Comparison of ENCODE assay signal across 19 mouse cellular contexts in the genomic region with DNA sequence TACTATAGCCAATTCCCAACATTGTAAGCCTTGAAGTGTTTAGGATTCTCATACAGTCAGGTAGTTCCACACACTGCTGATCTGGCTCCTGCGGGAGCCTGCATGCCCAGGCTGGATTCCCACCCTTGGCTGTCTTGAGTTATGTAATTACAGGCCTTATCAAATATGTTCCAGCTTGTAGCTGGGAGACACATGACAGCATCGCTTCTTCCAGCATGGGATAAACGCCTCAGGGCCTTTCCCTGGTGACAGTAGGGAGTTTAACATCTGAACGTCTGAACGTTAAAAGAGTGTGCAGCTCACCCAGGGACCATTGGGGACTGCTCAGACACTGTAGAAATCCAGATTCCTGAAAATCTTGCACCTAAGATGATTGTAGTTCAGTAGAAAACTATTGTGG. TPM values are rescaled to one million over a fixed set of nuclear protein-coding genes. Genes with fewer than 3 reads are reported as not detected.
A peak's percentile ranks its signal among the peaks of the same experiment; 100 is the strongest.
DNase-seq lines count a peak whose midpoint lies in the region; ATAC-seq and TF ChIP-seq lines count a peak whose summit lies in the region.
"Had no signal": no experiment of that assay in that cellular context is flagged by ENCODE, and none has a peak within 500 bp of the region (broad histone marks: within the 10 kb centered on the region; RNA-seq: fewer than 3 reads in every experiment).

No protein-coding gene starts in this region.

- H3K9ac ChIP-seq in liver, embryonic 15.5 days: no peak overlapping the region
- H3K9ac ChIP-seq in liver, embryonic 11.5 days (ENCODE audit: low read depth, low read length): no peak overlapping the region
- no peak overlapping the region for H3K9ac ChIP-seq in lung, postnatal 0 days (replicated peaks; ENCODE audit: low read depth)
- no peak overlapping the region for H3K9ac ChIP-seq in forebrain, embryonic 13.5 days
- H3K9ac ChIP-seq: embryonic facial prominence, embryonic 13.5 days; forebrain, embryonic 12.5 days; limb, embryonic 12.5 days; lung, embryonic 14.5 days; midbrain, embryonic 13.5 days had no signal

- ATAC-seq in liver, embryonic 15.5 days (ENCODE audit: insufficient read depth): no peak
- no peak for ATAC-seq in liver, embryonic 11.5 days (replicated peaks; ENCODE audit: low FRiP score)
- no peak for ATAC-seq in lung, postnatal 0 days
- no peak for ATAC-seq in forebrain, embryonic 13.5 days
- ATAC-seq: activated CD4-positive, CD25-positive, alpha-beta regulatory T cell, adult 4 months; midbrain, embryonic 13.5 days had no signal

- H3K4me2 ChIP-seq in liver, embryonic 15.5 days: no peak overlapping the region
- no peak overlapping the region for H3K4me2 ChIP-seq in liver, embryonic 11.5 days
- no peak overlapping the region for H3K4me2 ChIP-seq in lung, postnatal 0 days (replicated peaks; ENCODE audit: low read depth, low read length)
- no peak overlapping the region for H3K4me2 ChIP-seq in forebrain, embryonic 13.5 days
- H3K4me2 ChIP-seq: embryonic facial prominence, embryonic 13.5 days; forebrain, embryonic 12.5 days; limb, embryonic 12.5 days; lung, embryonic 14.5 days; midbrain, embryonic 13.5 days had no signal

- no peaks in the 10 kb centered on the region for H3K27me3 ChIP-seq in liver, embryonic 15.5 days
- no peaks in the 10 kb centered on the region for H3K27me3 ChIP-seq in liver, embryonic 11.5 days (replicated peaks; ENCODE audit: control insufficient read depth, insufficient read depth, low read length)
- no peaks in the 10 kb centered on the region for H3K27me3 ChIP-seq in lung, postnatal 0 days (replicated peaks; ENCODE audit: insufficient read depth, low read length)
- no peaks in the 10 kb centered on the region for H3K27me3 ChIP-seq in forebrain, embryonic 13.5 days
- H3K27me3 ChIP-seq: embryonic facial prominence, embryonic 13.5 days; forebrain, embryonic 12.5 days; limb, embryonic 12.5 days; midbrain, embryonic 13.5 days had no signal

- TF ChIP-seq EP300 in lung, postnatal 0 days (IDR thresholded peaks at IDR 0.05): no peak

- no peak for DNase-seq in gastrocnemius, adult 2 months
- DNase-seq in gastrocnemius, postnatal 25 days: no peak
- DNase-seq in liver, embryonic 11.5 days (ENCODE audit: low spot score): no peak
- DNase-seq in gonadal fat pad, adult 2 months (ENCODE audit: low read depth): peak; percentile 37
- DNase-seq in heart, postnatal 14 days: peak; percentile 11 to 23
- no peak for DNase-seq in lung, postnatal 0 days (ENCODE audit: low spot score)
- DNase-seq: cerebellum, postnatal 36 days; gastrocnemius, postnatal 10 days; kidney, adult 8-10 months; lung, embryonic 14.5 days; right cerebral cortex, postnatal 14 days; thymus, adult 2 months had no signal

- intact Hi-C loops in gastrocnemius, adult 2 months (cut with DNase I): no loop called here
- intact Hi-C loops in heart, postnatal 14 days (cut with DNase I): no loop called here

- H3K27ac ChIP-seq in gastrocnemius, adult 2 months: peak overlapping the region; percentile 36; the same call in 1 of the 2 replicates
- H3K27ac ChIP-seq in liver, embryonic 15.5 days (replicated peaks): 0 out of 2 replicates have a peak overlapping the region, but pooled peaks have one; percentile 5
- H3K27ac ChIP-seq in liver, embryonic 11.5 days (ENCODE audit: low read depth, low read length): no peak overlapping the region
- H3K27ac ChIP-seq in lung, postnatal 0 days (ENCODE audit: low read length): no peak overlapping the region
- no peak overlapping the region for H3K27ac ChIP-seq in forebrain, embryonic 13.5 days
- H3K27ac ChIP-seq: forebrain, embryonic 12.5 days; limb, embryonic 12.5 days; midbrain, embryonic 13.5 days had no signal

- peaks cover 11% of the 10 kb centered on the region; the same call in 1 of the 2 replicates for H3K4me1 ChIP-seq in liver, embryonic 15.5 days (replicated peaks)
- no peaks in the 10 kb centered on the region for H3K4me1 ChIP-seq in liver, embryonic 11.5 days (replicated peaks; ENCODE audit: control insufficient read depth, insufficient read depth, low read length)
- H3K4me1 ChIP-seq in lung, postnatal 0 days (ENCODE audit: insufficient read depth, low read depth, low read length): no peaks in the 10 kb centered on the region
- no peaks in the 10 kb centered on the region for H3K4me1 ChIP-seq in forebrain, embryonic 13.5 days
- H3K4me1 ChIP-seq: limb, embryonic 12.5 days had no signal

- H3K4me3 ChIP-seq in gastrocnemius, adult 2 months: no peak overlapping the region
- H3K4me3 ChIP-seq in liver, embryonic 15.5 days (replicated peaks): no peak overlapping the region
- H3K4me3 ChIP-seq in liver, embryonic 11.5 days (ENCODE audit: low read depth, low read length): no peak overlapping the region
- no peak overlapping the region for H3K4me3 ChIP-seq in lung, postnatal 0 days (ENCODE audit: low read depth, low read length)
- H3K4me3 ChIP-seq in forebrain, embryonic 13.5 days: no peak overlapping the region
- H3K4me3 ChIP-seq: embryonic facial prominence, embryonic 13.5 days; forebrain, embryonic 12.5 days; limb, embryonic 12.5 days; midbrain, embryonic 13.5 days had no signal

- TF ChIP-seq CTCF in gastrocnemius, adult 2 months (IDR thresholded peaks at IDR 0.05): no peak
- no peak for TF ChIP-seq CTCF in lung, postnatal 0 days (IDR thresholded peaks at IDR 0.05)

- peaks cover 91% of the 10 kb centered on the region for H3K36me3 ChIP-seq in liver, embryonic 15.5 days (replicated peaks)
- peaks cover 16% of the 10 kb centered on the region for H3K36me3 ChIP-seq in liver, embryonic 11.5 days (ENCODE audit: control insufficient read depth, insufficient read depth, low read length)
- H3K36me3 ChIP-seq in lung, postnatal 0 days (ENCODE audit: insufficient read depth, low read length): peaks cover 7% of the 10 kb centered on the region; the same call in 1 of the 2 replicates
- H3K36me3 ChIP-seq in forebrain, embryonic 13.5 days (ENCODE audit: poor library complexity, severe bottlenecking): peaks cover 66% of the 10 kb centered on the region

- no peaks in the 10 kb centered on the region for H3K9me3 ChIP-seq in liver, embryonic 15.5 days (replicated peaks)
- no peaks in the 10 kb centered on the region for H3K9me3 ChIP-seq in liver, embryonic 11.5 days (ENCODE audit: control insufficient read depth, low read length)
- H3K9me3 ChIP-seq in lung, postnatal 0 days (ENCODE audit: low read length): no peaks in the 10 kb centered on the region
- H3K9me3 ChIP-seq in forebrain, embryonic 13.5 days (replicated peaks): no peaks in the 10 kb centered on the region
- H3K9me3 ChIP-seq: embryonic facial prominence, embryonic 13.5 days; forebrain, embryonic 12.5 days; limb, embryonic 12.5 days; midbrain, embryonic 13.5 days had no signal

- 75% methylated on average over 5 of the region's 5 CpGs for WGBS in liver, embryonic 15.5 days (ENCODE audit: insufficient replicate concordance)
- 81% methylated on average over 5 of the region's 5 CpGs for WGBS in liver, embryonic 11.5 days
- 81% methylated on average over 5 of the region's 5 CpGs for WGBS in lung, postnatal 0 days
- 84% methylated on average over 5 of the region's 5 CpGs for WGBS in forebrain, embryonic 13.5 days

RNA-seq across cellular contexts. Expression of gene Fbxo42, which starts 28.1 kb away (rescaled TPM):
- 10 to 100 TPM; 10.8 to 10.9 TPM for total RNA-seq in gastrocnemius, adult 2 months (2021)
- 1 to 10 TPM; 7.3 to 9.6 TPM for total RNA-seq in gastrocnemius, postnatal 25 days (2021)
- 17.9 and 18.3 TPM in 2 replicates for polyA plus RNA-seq in liver, embryonic 15.5 days (2015; fragmentation: Nextera tagmentation; extraction: Ambion mirVana)
- 26.0 and 28.7 TPM in 2 replicates for polyA plus RNA-seq in liver, embryonic 11.5 days (2014; fragmentation: Nextera tagmentation; extraction: Ambion mirVana)
- polyA plus RNA-seq in gonadal fat pad, adult 2 months (2012; rRNA removed): 12.5 and 14.5 TPM in 2 replicates
- 10 to 100 TPM; 13.0 to 13.5 TPM for total RNA-seq in heart, postnatal 14 days (2021)
- polyA plus RNA-seq in lung, postnatal 0 days (2015; fragmentation: Nextera tagmentation; extraction: Ambion mirVana): 11.1 and 12.7 TPM in 2 replicates
- 19.7 and 20.0 TPM in 2 replicates for polyA plus RNA-seq in forebrain, embryonic 13.5 days (2015; fragmentation: Nextera tagmentation; extraction: Ambion mirVana)

RNA-seq across cellular contexts. Expression of gene Szrd1, which starts 36.2 kb away (rescaled TPM):
- 100 to 1,000 TPM; 146 to 163 TPM for total RNA-seq in gastrocnemius, adult 2 months (2021)
- total RNA-seq in gastrocnemius, postnatal 25 days (2021): 100 to 1,000 TPM; 131 to 162 TPM
- polyA plus RNA-seq in liver, embryonic 15.5 days (2015; fragmentation: Nextera tagmentation; extraction: Ambion mirVana): 18.1 and 20.7 TPM in 2 replicates
- 24.7 and 26.2 TPM in 2 replicates for polyA plus RNA-seq in liver, embryonic 11.5 days (2014; fragmentation: Nextera tagmentation; extraction: Ambion mirVana)
- 26.2 and 28.3 TPM in 2 replicates for polyA plus RNA-seq in gonadal fat pad, adult 2 months (2012; rRNA removed)
- total RNA-seq in heart, postnatal 14 days (2021): 10 to 100 TPM; 87.6 to 91.4 TPM
- 29.3 and 33.4 TPM in 2 replicates for polyA plus RNA-seq in lung, postnatal 0 days (2015; fragmentation: Nextera tagmentation; extraction: Ambion mirVana)
- 29.3 and 33.5 TPM in 2 replicates for polyA plus RNA-seq in forebrain, embryonic 13.5 days (2015; fragmentation: Nextera tagmentation; extraction: Ambion mirVana)

RNA-seq across cellular contexts. Expression of gene Rsg1, which starts 38.0 kb away (rescaled TPM):
- not detected for total RNA-seq in gastrocnemius, adult 2 months (2021)
- under 1 TPM in 1 of 2 experiments, not detected in 1; 0.27 TPM for total RNA-seq in gastrocnemius, postnatal 25 days (2021)
- polyA plus RNA-seq in liver, embryonic 15.5 days (2015; fragmentation: Nextera tagmentation; extraction: Ambion mirVana): 1.2 and 1.4 TPM in 2 replicates
- polyA plus RNA-seq in liver, embryonic 11.5 days (2014; fragmentation: Nextera tagmentation; extraction: Ambion mirVana): 4.5 and 4.6 TPM in 2 replicates
- 1.2 and 1.7 TPM in 2 replicates for polyA plus RNA-seq in gonadal fat pad, adult 2 months (2012; rRNA removed)
- total RNA-seq in heart, postnatal 14 days (2021): under 1 TPM; 0.68 to 0.86 TPM
- polyA plus RNA-seq in lung, postnatal 0 days (2015; fragmentation: Nextera tagmentation; extraction: Ambion mirVana): 2.0 and 2.4 TPM in 2 replicates
- 6.1 and 7.1 TPM in 2 replicates for polyA plus RNA-seq in forebrain, embryonic 13.5 days (2015; fragmentation: Nextera tagmentation; extraction: Ambion mirVana)

Comparison
In these comparisons a context has a peak if more than half of its experiments do, and no peak if none do; other contexts are left out.
1. H3K27ac ChIP-seq: peak in gastrocnemius, adult 2 months (single experiment) and liver, embryonic 15.5 days (single experiment); none in liver, embryonic 11.5 days (single experiment), lung, postnatal 0 days (single experiment) and forebrain, embryonic 13.5 days (single experiment).
2. DNase-seq: peak in gonadal fat pad, adult 2 months (single experiment) and heart, postnatal 14 days (2 of 2); none in gastrocnemius, adult 2 months (single experiment), gastrocnemius, postnatal 25 days (single experiment), liver, embryonic 11.5 days (single experiment) and lung, postnatal 0 days (single experiment).